Mouse (Mus musculus): ENCODE measurements around the gene Cgas. TPM values are rescaled to one million over a fixed set of nuclear protein-coding genes. Genes with fewer than 3 reads are reported as not detected.

The Cgas gene
- total RNA-seq, 2 experiments from 2014 or later: 0.45 to 0.55 TPM

DNA sequence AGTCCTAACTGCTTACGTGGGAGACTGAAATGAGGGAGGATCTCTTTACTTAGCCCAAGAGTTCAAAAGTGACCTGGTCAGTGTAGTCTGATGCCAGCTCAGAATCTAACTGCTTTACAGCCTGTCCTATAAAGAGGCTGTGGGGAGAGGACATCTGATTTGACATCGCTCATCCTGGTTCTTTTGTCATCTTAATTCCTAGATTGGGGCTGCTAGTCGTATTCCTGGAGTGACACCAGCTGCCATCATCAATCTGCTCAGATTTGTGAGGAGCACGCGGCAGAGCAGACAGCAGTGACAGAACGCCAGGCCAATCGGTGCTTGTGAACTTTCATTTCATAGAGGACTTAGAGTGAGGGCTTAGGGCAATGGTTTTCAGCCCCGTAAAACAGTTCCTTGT, 30.6 kb upstream of the Cgas start:
- no peak for DNase-seq (ENCODE audit: low spot score)
- intact Hi-C loops (cut with DNase I): no loop called here

- DNase-seq (ENCODE audit: low spot score): no peak
- intact Hi-C loops (cut with DNase I): no loop called here
Measured at GRCm38 (mm10) chr9:78465725-78466124, 22.7 kb upstream of the Cgas start.

GRCm38 (mm10) chr9:78463337-78463736, 20.3 kb upstream of the Cgas start:
- no peak for DNase-seq (ENCODE audit: low spot score)
- intact Hi-C loops (cut with DNase I): no loop called here

DNA sequence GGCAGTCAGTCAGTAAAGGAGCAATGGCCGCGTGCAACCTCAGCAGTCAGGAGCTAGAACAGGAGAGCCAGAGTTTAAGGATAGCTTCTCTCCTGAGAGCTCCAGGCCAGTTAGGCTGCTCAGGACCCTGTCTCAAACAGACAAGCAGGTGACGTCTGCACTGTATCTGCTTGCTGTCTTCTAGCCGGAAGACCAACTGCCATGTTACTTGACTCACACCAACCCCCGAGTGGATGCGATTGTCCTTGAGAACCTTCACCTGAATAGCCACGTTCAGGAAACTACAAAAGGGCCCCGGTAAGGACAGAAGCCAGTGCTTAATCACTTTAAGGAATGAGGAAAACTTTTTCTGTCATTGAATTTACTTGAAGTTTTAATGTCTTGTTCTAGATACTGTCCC, 14.0 kb upstream of the Cgas start:
- DNase-seq (ENCODE audit: low spot score): no peak
- intact Hi-C loops (cut with DNase I): no loop called here

DNA sequence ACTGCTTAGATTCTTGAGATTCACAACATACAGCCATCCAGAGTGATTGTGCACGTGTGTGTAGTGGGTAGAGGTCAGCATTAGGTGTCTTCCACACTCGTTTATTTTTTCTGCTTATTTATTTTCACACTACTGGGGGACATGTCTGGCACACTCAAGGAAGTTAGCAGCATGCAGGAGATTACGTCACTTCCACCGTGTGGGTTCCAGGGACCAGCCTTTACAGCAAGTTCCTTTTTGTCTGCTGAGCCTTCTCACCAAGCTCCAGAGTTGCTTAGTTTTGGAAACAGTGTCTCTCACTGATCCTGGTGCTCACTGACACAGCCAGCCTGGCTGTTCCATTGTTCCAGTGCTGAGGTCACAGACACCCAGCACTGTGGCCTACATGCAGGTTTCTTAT, 8.3 kb upstream of the Cgas start:
- DNase-seq (ENCODE audit: low spot score): no peak
- intact Hi-C loops (cut with DNase I): no loop called here

DNA sequence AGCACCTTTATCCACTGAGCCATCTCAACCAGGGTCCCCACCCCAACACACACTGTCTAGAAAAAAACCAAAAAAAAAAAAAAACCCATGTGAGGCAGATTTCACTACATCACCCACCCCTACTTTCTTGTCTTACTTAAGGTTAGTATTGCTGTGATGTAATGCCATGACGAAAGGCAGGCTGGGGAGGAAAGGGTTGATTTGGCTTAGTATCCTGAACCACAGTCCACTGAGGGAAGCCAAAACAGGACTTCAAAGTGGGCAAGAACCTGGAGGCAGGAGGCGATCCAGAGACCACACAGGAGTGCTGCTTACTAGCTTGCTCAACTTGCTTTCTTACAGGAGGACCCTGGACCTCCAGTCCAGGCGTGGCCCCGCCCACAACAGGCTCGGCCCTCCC, 7.4 kb upstream of the Cgas start:
- no peak for DNase-seq (ENCODE audit: low spot score)
- intact Hi-C loops (cut with DNase I): no loop called here

DNA sequence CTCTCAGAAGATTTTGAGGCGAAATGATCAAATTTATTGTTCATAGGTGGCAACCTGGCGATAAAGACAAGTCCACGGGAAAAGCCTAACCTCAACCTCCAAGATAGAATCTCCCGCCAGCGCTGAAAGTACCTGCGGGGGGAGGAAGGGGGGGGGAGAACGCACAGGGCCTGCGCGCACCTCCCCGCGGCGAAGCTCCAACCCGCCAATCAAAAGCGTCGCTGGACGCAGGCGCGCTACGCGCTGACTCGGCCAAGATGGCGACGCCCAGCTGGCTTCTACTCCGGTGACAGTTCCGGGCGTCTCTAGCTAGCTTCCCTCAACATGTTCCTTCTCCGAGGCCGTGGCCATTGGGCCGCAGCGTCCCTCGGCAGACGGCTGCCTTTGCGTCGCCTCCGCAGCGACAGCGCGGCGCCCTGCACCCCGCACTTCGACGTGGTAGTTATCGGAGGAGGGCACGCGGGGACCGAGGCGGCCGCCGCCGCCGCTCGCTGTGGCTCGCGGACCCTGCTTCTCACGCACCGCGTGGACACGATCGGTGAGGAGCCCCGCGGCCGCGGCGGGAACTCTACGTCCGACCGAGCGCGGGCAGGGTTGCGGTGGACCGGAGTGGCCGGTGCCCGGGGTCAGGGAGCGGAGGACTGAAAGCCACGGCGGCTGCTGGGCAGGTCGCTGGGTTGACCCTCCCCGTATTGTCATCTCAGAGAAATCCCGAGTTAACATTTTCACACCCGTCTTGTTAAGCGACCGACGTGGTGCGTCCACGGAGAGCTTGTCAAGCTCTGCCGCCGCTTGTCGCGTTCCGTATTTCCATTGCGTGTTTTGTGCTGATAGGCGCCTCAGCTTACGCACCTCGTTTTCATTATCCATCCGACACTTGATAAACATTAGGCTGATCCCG, 5.2 kb upstream of the Cgas start, which contains the start of the genes Mto1 and Gm17324:
Mto1 (plus strand) TSS at position 236 of the 901 bp plus-strand sequence.
Gm17324 (minus strand) TSS at position 814 of the 901 bp plus-strand sequence.
- DNase-seq (ENCODE audit: low spot score): peak; percentile 77
- intact Hi-C loops (cut with DNase I): loop anchor here (2.0 kb wide), 1 partner anchor 29 kb away; no protein-coding TSS in a partner anchor

DNA sequence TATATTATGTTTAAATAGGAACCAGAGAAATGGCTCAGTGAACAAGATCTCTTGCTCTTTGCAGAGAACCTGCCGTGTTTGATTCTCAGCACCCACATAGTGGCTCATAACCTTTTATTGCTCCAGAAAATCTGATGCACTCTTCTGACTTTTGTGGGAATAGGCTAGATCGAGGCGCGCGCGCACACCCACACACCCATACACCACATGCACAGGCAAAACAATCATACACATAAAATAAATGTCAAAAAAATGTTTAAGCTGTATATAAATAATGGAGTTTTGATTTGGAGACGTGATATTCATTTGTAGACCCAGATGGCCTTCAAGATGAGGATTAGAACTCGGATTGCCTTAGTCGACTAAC, 4.6 kb upstream of the Cgas start:
- DNase-seq (ENCODE audit: low spot score): no peak
- intact Hi-C loops (cut with DNase I): no loop called here

DNA sequence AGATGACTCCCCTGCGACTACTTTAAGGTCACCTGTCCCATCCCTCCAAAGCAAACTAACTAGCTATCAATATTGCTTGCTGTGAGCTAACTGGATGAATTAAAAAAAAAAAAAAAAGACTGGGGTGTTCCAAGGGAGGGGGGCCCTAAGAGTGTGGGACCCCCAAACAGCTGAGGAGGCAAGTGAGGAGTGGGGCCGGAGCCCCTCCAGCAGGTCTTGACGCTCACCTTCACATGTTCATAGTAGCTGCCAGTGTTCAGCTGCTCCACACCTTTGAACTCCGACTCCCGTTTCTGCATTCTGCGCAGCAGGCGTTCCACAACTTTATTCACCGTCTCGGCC, 829 bp downstream of the Cgas start:
- no peak for DNase-seq (ENCODE audit: low spot score)
- intact Hi-C loops (cut with DNase I): no loop called here

- DNase-seq (ENCODE audit: low spot score): no peak
- intact Hi-C loops (cut with DNase I): no loop called here
Measured at GRCm38 (mm10) chr9:78439426-78439825, 3.6 kb downstream of the Cgas start.

DNA sequence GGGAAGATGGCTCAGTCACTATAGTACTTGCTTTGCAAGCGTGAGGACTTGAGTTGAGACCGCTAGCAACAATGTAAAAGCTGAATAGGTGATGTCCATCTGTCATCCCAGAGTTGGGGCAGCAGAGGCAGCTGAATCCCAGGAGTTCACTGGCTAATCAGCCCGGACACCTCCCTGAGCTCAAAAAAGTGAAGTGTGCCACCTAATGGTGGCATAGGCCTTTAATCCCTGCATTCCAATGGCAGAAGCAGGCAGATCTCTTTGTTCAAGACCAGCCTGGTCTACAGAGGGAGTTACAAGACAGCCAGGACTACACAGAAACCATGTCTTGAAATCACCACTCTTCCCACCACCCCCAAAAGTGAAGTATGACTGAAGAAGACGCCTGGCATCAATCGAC, 10.6 kb downstream of the Cgas start:
- intact Hi-C loops (cut with DNase I): no loop called here
- DNase-seq (ENCODE audit: low spot score): no peak

GRCm38 (mm10) chr9:78430486-78430885, 12.6 kb downstream of the Cgas start:
- no peak for DNase-seq (ENCODE audit: low spot score)
- intact Hi-C loops (cut with DNase I): no loop called here

DNA sequence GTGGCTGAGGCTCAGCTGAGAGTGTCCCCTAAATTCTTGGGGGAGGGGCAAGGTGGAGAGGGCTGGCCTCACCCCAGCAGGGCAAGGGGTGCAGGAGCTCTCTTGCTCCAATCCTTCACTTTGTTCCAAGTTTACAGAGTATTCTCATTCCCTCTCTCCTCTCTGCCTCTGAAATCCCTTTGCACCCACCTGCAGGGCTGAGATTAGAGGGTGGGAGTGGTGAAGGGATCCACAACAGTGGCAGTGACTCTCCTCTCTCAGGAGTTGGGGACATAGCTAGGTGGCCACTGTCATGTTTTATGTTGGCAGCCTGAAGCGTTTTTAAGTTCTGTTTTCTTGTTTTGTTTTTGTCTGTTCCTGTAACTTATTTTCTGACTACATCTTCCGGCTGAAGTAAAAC, 13.5 kb downstream of the Cgas start:
- no peak for DNase-seq (ENCODE audit: low spot score)
- intact Hi-C loops (cut with DNase I): no loop called here

GRCm38 (mm10) chr9:78428870-78429432, 14.1 kb downstream of the Cgas start:
- no peak for DNase-seq (ENCODE audit: low spot score)
- intact Hi-C loops (cut with DNase I): no loop called here

GRCm38 (mm10) chr9:78428185-78428584, 14.9 kb downstream of the Cgas start:
- intact Hi-C loops (cut with DNase I): no loop called here
- DNase-seq (ENCODE audit: low spot score): no peak

DNA sequence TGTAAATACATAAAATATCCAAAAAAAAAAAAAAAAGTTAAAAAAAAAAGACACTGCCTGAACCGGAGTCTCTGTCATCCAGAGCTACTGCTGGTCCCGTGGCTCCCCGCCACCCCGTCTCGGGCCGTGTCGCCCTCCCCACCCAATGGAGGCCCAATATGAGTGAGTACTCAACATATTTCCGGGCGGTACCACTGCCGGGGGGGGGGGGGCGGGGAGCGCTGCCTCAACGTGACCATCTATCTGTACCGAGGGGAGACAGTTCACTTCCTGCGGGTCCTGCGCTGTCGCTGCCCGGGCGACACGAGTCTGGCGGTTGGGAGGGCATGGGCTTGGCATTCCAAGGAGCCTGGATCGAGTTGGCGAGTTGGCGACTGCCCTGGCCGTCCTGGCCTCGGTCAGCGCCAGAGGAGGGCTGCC, 15.7 kb downstream of the Cgas start:
- intact Hi-C loops (cut with DNase I): no loop called here

DNA sequence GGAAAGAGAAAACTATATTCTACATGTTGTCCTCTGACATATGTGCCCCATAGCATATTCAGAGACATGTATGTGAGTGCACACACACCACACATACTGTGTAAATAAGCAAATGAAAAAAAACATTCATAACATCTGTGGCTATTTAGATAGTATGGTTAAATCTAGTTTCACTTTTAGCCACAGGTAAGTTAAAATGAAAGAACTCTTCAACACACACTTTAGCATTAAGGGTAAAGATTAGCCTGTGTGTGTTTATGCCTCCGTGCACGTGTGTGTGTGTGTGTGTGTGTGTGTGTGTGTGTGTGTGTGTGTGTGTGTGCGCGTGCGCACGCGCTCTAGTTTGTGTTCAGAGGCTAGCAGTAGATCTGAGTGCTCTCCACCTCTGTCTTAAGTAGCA, 41.4 kb downstream of the Cgas start:
- intact Hi-C loops (cut with DNase I): no loop called here
- DNase-seq (ENCODE audit: low spot score): no peak

More for the DNA sequence above, 15.7 kb downstream of the Cgas start:
- no peak for DNase-seq (ENCODE audit: low spot score)

DNA sequence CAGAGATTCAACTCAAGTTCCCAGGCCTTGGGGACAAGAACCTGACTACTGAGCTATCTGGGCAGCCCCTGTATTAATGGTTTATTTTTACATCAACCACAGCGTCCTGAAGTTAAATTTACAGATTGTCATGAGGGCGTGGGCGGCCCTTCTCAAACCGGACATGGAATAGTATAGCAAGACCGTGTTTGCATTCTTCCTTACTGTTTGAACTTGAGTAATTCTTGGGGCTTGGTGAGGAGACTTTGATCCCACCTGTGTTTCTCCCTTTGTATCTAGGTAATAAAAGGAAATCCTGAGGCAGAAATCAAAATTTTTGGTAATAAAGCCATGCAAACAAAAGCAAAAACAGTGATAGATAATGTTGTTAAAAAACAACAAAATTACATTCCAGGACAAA, 42.5 kb downstream of the Cgas start:
- no peak for DNase-seq (ENCODE audit: low spot score)
- intact Hi-C loops (cut with DNase I): no loop called here

DNA sequence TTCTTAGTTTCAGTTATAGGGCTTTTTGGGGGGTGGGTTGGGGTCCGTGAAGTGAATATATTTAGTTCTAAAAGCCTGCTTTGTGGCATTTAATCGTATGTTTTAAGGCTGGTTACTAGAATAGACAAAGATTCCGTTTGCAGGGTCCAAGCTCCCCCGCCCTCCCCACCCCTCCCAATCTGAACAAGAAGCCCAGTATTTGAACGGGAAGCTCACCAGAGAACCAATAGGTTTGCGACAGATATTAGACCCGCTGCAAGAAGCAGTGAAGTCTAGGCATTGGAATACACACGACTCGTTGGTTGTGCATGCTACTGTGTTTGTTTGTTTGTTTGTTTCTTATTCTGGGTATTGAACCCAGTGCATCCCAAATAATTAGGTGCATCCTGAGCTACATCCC, 46.5 kb downstream of the Cgas start:
- intact Hi-C loops (cut with DNase I): no loop called here
- no peak for DNase-seq (ENCODE audit: low spot score)

GRCm38 (mm10) chr9:78395630-78396351, 47.2 kb downstream of the Cgas start, which contains the start of gene Ddx43:
Gene Ddx43, plus strand, starts transcription at chr9:78395777.
- intact Hi-C loops (cut with DNase I): no loop called here

DNA sequence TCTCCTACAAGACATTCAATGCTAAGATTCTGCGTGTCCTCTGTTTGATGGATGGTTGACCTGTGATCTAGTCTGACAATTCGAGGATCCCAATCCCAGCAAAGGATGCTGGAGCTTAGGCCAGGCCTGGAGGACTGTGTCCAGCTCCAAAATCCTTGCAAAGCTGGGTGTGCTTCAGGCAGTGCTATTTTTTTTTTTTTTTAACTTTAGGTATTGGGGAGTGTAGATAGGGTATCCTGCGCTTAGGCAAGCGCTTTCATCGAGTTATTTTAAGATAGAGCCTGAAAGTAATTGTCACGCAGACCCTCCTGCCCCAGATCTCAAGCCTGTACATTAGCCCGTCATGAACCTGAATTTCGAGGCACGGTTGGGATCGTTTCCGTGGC, 47.8 kb downstream of the Cgas start:
- intact Hi-C loops (cut with DNase I): no loop called here

More at GRCm38 (mm10) chr9:78395630-78396351, 47.2 kb downstream of the Cgas start, which contains the start of gene Ddx43:
- peak; percentile 7 for DNase-seq (ENCODE audit: low spot score)

More for the DNA sequence above, 47.8 kb downstream of the Cgas start:
- no peak for DNase-seq (ENCODE audit: low spot score)
